In genomic region chr14:61360981-61361511, GRCm38 (mm10) we compare ENCODE assay signal across 9 mouse cellular contexts. TPM values are rescaled to one million over a fixed set of nuclear protein-coding genes. Genes with fewer than 3 reads are reported as not detected.
DNase-seq lines count a peak whose midpoint lies in the region; ATAC-seq and TF ChIP-seq lines count a peak whose summit lies in the region.
"Had no signal": no experiment of that assay in that cellular context is flagged by ENCODE, and none has a peak within 500 bp of the region (broad histone marks: within the 10 kb centered on the region; RNA-seq: fewer than 3 reads in every experiment).

No protein-coding gene starts in this region.

- WGBS in hindbrain, embryonic 10.5 days: 68% methylated on average over 3 of the region's 3 CpGs
- 40% methylated on average over 3 of the region's 3 CpGs for WGBS in liver, embryonic 13.5 days (ENCODE audit: insufficient replicate concordance)

- no peak for TF ChIP-seq CTCF in E14TG2a.4 (conservative IDR thresholded peaks at IDR 0.05; ENCODE audit: low read length)

- H3K4me3 ChIP-seq in E14TG2a.4 (replicated peaks; ENCODE audit: low read length): peak overlapping the region; percentile 86
- peak overlapping the region; percentile 72 for H3K4me3 ChIP-seq in hindbrain, embryonic 10.5 days
- peak overlapping the region; percentile 70 for H3K4me3 ChIP-seq in liver, embryonic 13.5 days (replicated peaks)

- peaks cover 31% of the 10 kb centered on the region for H3K4me1 ChIP-seq in E14TG2a.4 (replicated peaks; ENCODE audit: low read depth, low read length)
- peaks cover 10% of the 10 kb centered on the region for H3K4me1 ChIP-seq in hindbrain, embryonic 10.5 days (replicated peaks)
- peaks cover 22% of the 10 kb centered on the region for H3K4me1 ChIP-seq in liver, embryonic 13.5 days (replicated peaks)

- intact Hi-C loops in left cerebral cortex, postnatal 36 days (cut with DNase I): loop anchor here (2.0 kb wide), 1 partner anchor 78 kb away; the partner anchor contains the start of gene Kpna3

- ATAC-seq in frontal cortex, adult (ENCODE audit: low TSS enrichment): peak; percentile 29; the same call in 1 of the 2 replicates
- ATAC-seq in liver, embryonic 13.5 days (ENCODE audit: low read depth): no peak

- peak overlapping the region; percentile 80 for H3K4me2 ChIP-seq in liver, embryonic 13.5 days

- DNase-seq in frontal cortex, postnatal 25 days (ENCODE audit: low spot score in 2 of 2): no peak
- DNase-seq in hindbrain, embryonic 10.5 days (ENCODE audit: low spot score): no peak
- no peak for DNase-seq in liver, embryonic 13.5 days
- no peak for DNase-seq in cerebellum, adult 9-10 months
- DNase-seq in left cerebral cortex, postnatal 36 days (ENCODE audit: low spot score in 2 of 2): no peak
- DNase-seq in layer of hippocampus, adult 18-20 months (ENCODE audit: low spot score in 2 of 2): no peak

- H3K9me3 ChIP-seq in E14TG2a.4 (ENCODE audit: low read length): no peaks in the 10 kb centered on the region
- H3K9me3 ChIP-seq in hindbrain, embryonic 10.5 days: no peaks in the 10 kb centered on the region
- no peaks in the 10 kb centered on the region for H3K9me3 ChIP-seq in liver, embryonic 13.5 days (replicated peaks)

- H3K27ac ChIP-seq in hindbrain, embryonic 10.5 days: peak overlapping the region; percentile 92
- H3K27ac ChIP-seq in liver, embryonic 13.5 days: peak overlapping the region; percentile 86

- peaks cover 25% of the 10 kb centered on the region for H3K36me3 ChIP-seq in E14TG2a.4 (ENCODE audit: insufficient read depth, low read length)
- 0 out of 2 replicates have a peak, but pooled peaks cover 6% of the 10 kb centered on the region for H3K36me3 ChIP-seq in hindbrain, embryonic 10.5 days
- H3K36me3 ChIP-seq in liver, embryonic 13.5 days: peaks cover 8% of the 10 kb centered on the region

- H3K9ac ChIP-seq in liver, embryonic 13.5 days: peak overlapping the region; percentile 73; the same call in 1 of the 2 replicates

- no peaks in the 10 kb centered on the region for H3K27me3 ChIP-seq in E14TG2a.4 (ENCODE audit: insufficient read depth, low read length)
- no peaks in the 10 kb centered on the region for H3K27me3 ChIP-seq in hindbrain, embryonic 10.5 days (ENCODE audit: insufficient read depth, poor library complexity, severe bottlenecking)
- no peaks in the 10 kb centered on the region for H3K27me3 ChIP-seq in liver, embryonic 13.5 days

RNA-seq across cellular contexts. Expression of gene Ebpl, which starts 0.8 kb away (rescaled TPM):
- polyA plus RNA-seq in hindbrain, embryonic 10.5 days (2016; fragmentation: Nextera tagmentation; extraction: Ambion mirVana): 10.4 and 11.3 TPM in 2 replicates
- polyA plus RNA-seq in liver, embryonic 13.5 days (2015; fragmentation: Nextera tagmentation; extraction: Ambion mirVana): 4.5 TPM in 2 replicates
- 1 to 10 TPM; 3.4 to 4.8 TPM for total RNA-seq in left cerebral cortex, postnatal 36 days (2021)
- total RNA-seq in layer of hippocampus, adult 18-20 months (2021): 1 to 10 TPM; 4.8 to 5.1 TPM

RNA-seq across cellular contexts. Expression of gene Arl11, which starts 51.5 kb away (rescaled TPM):
- 0.35 and 0.67 TPM in 2 replicates for polyA plus RNA-seq in hindbrain, embryonic 10.5 days (2016; fragmentation: Nextera tagmentation; extraction: Ambion mirVana)
- polyA plus RNA-seq in liver, embryonic 13.5 days (2015; fragmentation: Nextera tagmentation; extraction: Ambion mirVana): 1.1 and 1.5 TPM in 2 replicates
- total RNA-seq in left cerebral cortex, postnatal 36 days (2021): under 1 TPM; 0.27 to 0.35 TPM
- total RNA-seq in layer of hippocampus, adult 18-20 months (2021): under 1 TPM; 0.81 to 0.94 TPM
- polyA plus RNA-seq: C2C12 had no signal
